Mouse (Mus musculus) heart, postnatal 0 days (tissue): Measurements from ENCODE around the gene Nat8f2. TPM values are rescaled to one million over a fixed set of nuclear protein-coding genes. Genes with fewer than 3 reads are reported as not detected.
"Not testable (repeated sequence)": the region's sequence is repeated elsewhere in the genome, so short reads cannot be mapped to it uniquely, and the experiment has no call there.

Source experiments
- ATAC-seq: fragments of 200-750 bp; cut with Nextera tagmentation; 2 replicates; pipeline ENCODE4 v1.8.0; 2017; ENCODE audit warnings: low read depth, moderate number of reproducible peaks, moderate library complexity; ENCODE audit not compliant: insufficient read depth
- DNase-seq: peaks from one replicate; pipeline ENCODE4 v3.0.0-alpha.2; 2016; ENCODE audit warnings: low spot score
- H3K27ac ChIP-seq: fragments of 300-500 bp; sonication (generic); 2 replicates; pipeline ENCODE4 v1.5.1; 2014; ENCODE audit warnings: low read depth, mild to moderate bottlenecking
- H3K27me3 ChIP-seq: fragments of 300-500 bp; sonication (generic); 2 replicates; pipeline ENCODE4 v1.6.1; 2014; ENCODE audit warnings: low read length, mixed read lengths; ENCODE audit not compliant: control insufficient read depth, insufficient read depth
- H3K36me3 ChIP-seq: fragments of 300-500 bp; sonication (generic); replicated peaks from 2 replicates; pipeline ENCODE4 v1.6.1; 2014; ENCODE audit warnings: low read length, mixed read lengths; ENCODE audit not compliant: control insufficient read depth, insufficient read depth
- H3K4me1 ChIP-seq: fragments of 300-500 bp; sonication (generic); 2 replicates; pipeline ENCODE4 v1.6.1; 2014; ENCODE audit warnings: antibody characterized with exemption; ENCODE audit not compliant: control insufficient read depth, insufficient read depth
- H3K4me2 ChIP-seq: fragments of 300-500 bp; sonication (generic); 2 replicates; pipeline ENCODE4 v1.6.1; 2014; ENCODE audit warnings: low read depth, mild to moderate bottlenecking, low read length, moderate library complexity
- H3K4me3 ChIP-seq: fragments of 300-500 bp; sonication (generic); 2 replicates; pipeline ENCODE4 v1.5.1; 2014; ENCODE audit warnings: low read depth, low read length
- H3K9ac ChIP-seq: fragments of 300-500 bp; sonication (generic); replicated peaks from 2 replicates; pipeline ENCODE4 v1.6.1; 2014; ENCODE audit warnings: low read depth, low read length, mixed read lengths
- H3K9me3 ChIP-seq: fragments of 300-500 bp; sonication (generic); replicated peaks from 2 replicates; pipeline ENCODE4 v1.6.1; 2016; ENCODE audit warnings: low read length; ENCODE audit not compliant: control insufficient read depth
- CTCF ChIP-seq: IDR thresholded peaks from 2 replicates; pipeline ENCODE4 v1.5.1; 2016; ENCODE audit warnings: antibody characterized with exemption, control low read depth, low read depth
- EP300 ChIP-seq: IDR thresholded peaks from 2 replicates; pipeline ENCODE4 v1.6.1; 2016; ENCODE audit warnings: antibody characterized with exemption, low read depth
- WGBS: fragments of 180-500 bp; shearing (Covaris S2); extraction: QIAGEN DNeasy Blood & Tissue Kit; methylation state at CpG from one replicate; pipeline ENCODE4 v1.1.7; 2014; 5-methylcytosine and 5-hydroxymethylcytosine counted together
- polyA plus RNA-seq: library from polyadenylated mRNA; unstranded; fragments of >200 nt; fragmentation: Nextera tagmentation; extraction: Ambion mirVana; gene quantifications from 2 replicates; pipeline ENCODE4 v1.2.1, GENCODE M21; 2015
- total RNA-seq: library from RNA; depleted of rRNA; stranded (reverse); fragments of >200 nt; gene quantifications from 2 replicates; pipeline ENCODE4 v1.2.3, GENCODE M21; 2014; ENCODE audit warnings: low replicate concordance; rRNA removed

Gene Nat8f2
- not detected in 2 replicates for total RNA-seq
- polyA plus RNA-seq, result not detected in 2 replicates

- not testable (repeated sequence) for H3K9me3 ChIP-seq, H3K4me1 ChIP-seq, H3K36me3 ChIP-seq, H3K4me3 ChIP-seq, H3K4me2 ChIP-seq, ATAC-seq, H3K27me3 ChIP-seq, DNase-seq, H3K27ac ChIP-seq, H3K9ac ChIP-seq
- WGBS, result 71% methylated on average over 5 of the region's 5 CpGs
Observed at GRCm38 (mm10) chr6:85869006-85869405, at the start of gene Nat8f2. Gene Nat8f2 (minus strand): TSS chr6:85869158.

GRCm38 (mm10) chr6:85918341-85918740, 49.4 kb upstream of the Nat8f2 start:
- peaks cover 16% of the 10 kb centered on the region for H3K36me3 ChIP-seq
- 89% methylated on average over 3 of the region's 3 CpGs for WGBS
- H3K4me1 ChIP-seq, result peaks cover 12% of the 10 kb centered on the region; the same call in 1 of the 2 replicates
- not testable (repeated sequence) for H3K27ac ChIP-seq, H3K4me2 ChIP-seq, ATAC-seq, H3K9me3 ChIP-seq, H3K27me3 ChIP-seq, H3K9ac ChIP-seq, H3K4me3 ChIP-seq, DNase-seq

GRCm38 (mm10) chr6:85916596-85916995, 47.6 kb upstream of the Nat8f2 start:
- no peaks in the 10 kb centered on the region for H3K9me3 ChIP-seq
- TF ChIP-seq CTCF, result no peak
- TF ChIP-seq EP300, result no peak
- ATAC-seq, result no peak
- WGBS, result 80% methylated on average over 6 of the region's 6 CpGs
- peak overlapping the region; percentile 77 for H3K9ac ChIP-seq
- DNase-seq, result no peak
- H3K27me3 ChIP-seq, result no peaks in the 10 kb centered on the region
- H3K36me3 ChIP-seq, result peaks cover 4% of the 10 kb centered on the region
- H3K4me2 ChIP-seq, result peak overlapping the region; percentile 81
- H3K4me3 ChIP-seq, result peak overlapping the region; percentile 67
- H3K27ac ChIP-seq, result peak overlapping the region; percentile 87
- H3K4me1 ChIP-seq, result peaks cover 12% of the 10 kb centered on the region; the same call in 1 of the 2 replicates

- H3K4me1 ChIP-seq, result peaks cover 12% of the 10 kb centered on the region; the same call in 1 of the 2 replicates
- H3K27ac ChIP-seq, result peak within 1 kb of the TSS; percentile 87
- H3K4me2 ChIP-seq, result peak within 1 kb of the TSS; percentile 81
- ATAC-seq (peak; percentile 95), DNase-seq (peak; percentile 92)
- H3K4me3 ChIP-seq, result peak within 1 kb of the TSS; percentile 67
- H3K27me3 ChIP-seq, H3K9me3 ChIP-seq, H3K36me3 ChIP-seq: not testable (repeated sequence)
- peak; percentile 51 for TF ChIP-seq CTCF
- under 1% methylated on average over 49 of the region's 61 CpGs for WGBS
- peak within 1 kb of the TSS; percentile 77 for H3K9ac ChIP-seq
Observed at GRCm38 (mm10) chr6:85915539-85916513, 46.9 kb upstream of the Nat8f2 start, which contains the start of gene Nat8f1. Gene Nat8f1 (minus strand): TSS chr6:85915687.

- H3K4me2 ChIP-seq, result peak overlapping the region; percentile 81
- under 1% methylated on average over 11 of the region's 11 CpGs for WGBS
- ATAC-seq, result no peak
- peak overlapping the region; percentile 87 for H3K27ac ChIP-seq
- DNase-seq, result no peak
- no peaks in the 10 kb centered on the region for H3K36me3 ChIP-seq
- no peaks in the 10 kb centered on the region for H3K9me3 ChIP-seq
- H3K27me3 ChIP-seq, result no peaks in the 10 kb centered on the region
- peaks cover 12% of the 10 kb centered on the region; the same call in 1 of the 2 replicates for H3K4me1 ChIP-seq
- H3K4me3 ChIP-seq, result peak overlapping the region; percentile 67
- TF ChIP-seq EP300, result no peak
- no peak for TF ChIP-seq CTCF
- H3K9ac ChIP-seq, result peak overlapping the region; percentile 77
Observed at GRCm38 (mm10) chr6:85915141-85915538, 46.2 kb upstream of the Nat8f2 start.
